Mouse (Mus musculus) urinary bladder, postnatal 36 days (tissue): ENCODE results near the gene Btbd11.
"Not testable (repeated sequence)": the region's sequence is repeated elsewhere in the genome, so short reads cannot be mapped to it uniquely, and the experiment has no call there.

ENCODE experiments used
- DNase-seq, 2 experiments: peaks; one replicate each; pipeline ENCODE4 v3.0.0; 2022; ENCODE audit warnings: low spot score in 2 of 2, mixed read lengths in 1 of 2

Btbd11 gene

DNA sequence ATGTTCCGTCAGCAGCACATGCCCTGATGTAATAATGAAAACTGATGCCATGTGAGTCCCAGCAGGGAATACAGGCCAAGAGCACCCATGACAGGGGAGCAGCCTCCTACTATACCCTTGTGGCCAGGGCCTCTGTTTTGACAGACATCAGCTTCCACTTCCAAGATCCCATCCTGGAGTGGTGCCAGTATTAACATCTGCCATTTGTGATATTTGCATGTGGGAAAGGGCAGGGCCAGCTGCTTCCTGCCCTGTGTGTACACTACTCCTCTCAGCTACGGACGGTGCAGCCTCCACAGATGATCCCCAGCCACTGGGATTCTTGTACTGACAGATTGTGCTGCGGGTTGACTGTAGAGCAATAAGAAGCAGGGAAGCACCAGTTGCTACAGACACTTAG is 269.3 kb downstream of the Btbd11 start:
- DNase-seq: no peak

DNA sequence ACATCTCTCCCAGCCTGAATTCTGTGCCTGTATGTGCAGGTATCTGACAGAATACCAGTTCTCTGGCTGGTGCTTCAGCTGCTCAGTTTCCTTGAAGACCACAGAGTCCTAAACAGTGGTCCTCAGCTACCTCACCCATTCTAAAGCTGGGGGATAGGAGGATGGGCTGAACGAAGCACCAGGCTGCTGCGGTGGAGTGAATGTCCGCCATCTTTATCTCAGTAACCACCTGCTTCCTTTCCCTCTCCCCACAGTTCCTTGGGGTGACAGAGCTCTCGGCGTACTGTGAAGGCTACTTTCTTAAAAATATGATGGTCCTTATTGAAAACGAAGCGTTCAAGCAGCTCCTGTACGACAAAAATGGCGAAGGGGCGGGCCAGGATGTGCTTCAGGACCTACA is 271.3 kb downstream of the Btbd11 start:
- no peak for DNase-seq

DNA sequence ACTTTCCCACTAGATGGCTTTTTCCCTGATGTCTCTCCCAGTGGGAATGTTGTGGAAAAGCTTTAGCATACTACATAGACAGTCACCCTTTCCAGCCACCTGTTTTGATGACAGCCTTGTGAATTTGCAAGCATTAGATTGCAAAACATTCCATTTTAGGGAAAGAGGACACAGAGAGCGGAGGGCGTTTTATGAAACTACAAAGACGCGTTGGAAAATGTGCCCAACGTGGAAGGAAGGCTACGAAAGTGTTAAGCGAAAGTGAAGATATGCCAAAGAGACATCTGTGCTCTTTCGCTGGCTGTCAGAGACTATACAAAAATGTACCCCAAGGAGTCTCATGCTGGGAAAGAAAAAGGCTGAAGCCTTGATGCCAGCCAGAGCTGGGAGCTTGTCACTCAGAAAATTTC is 286.9 kb downstream of the Btbd11 start:
- DNase-seq: no peak

DNA sequence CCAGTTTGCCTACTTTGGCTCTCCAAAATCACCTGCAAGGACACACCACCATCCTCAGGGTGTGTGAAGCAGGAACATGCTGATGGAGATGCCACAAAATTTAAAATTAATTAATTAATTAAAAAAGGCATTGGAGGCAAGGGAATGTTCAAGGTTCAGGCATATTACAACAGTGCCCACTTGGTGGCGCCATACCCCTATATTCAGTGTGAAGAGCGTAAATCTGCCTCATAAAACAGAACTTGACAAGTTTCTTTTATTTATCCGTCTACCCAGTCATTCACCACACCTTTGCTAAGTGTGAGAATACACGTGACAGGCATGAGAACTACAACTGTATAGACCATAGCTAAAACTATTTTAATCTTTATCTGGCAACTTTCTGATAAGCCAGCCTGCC is 292.0 kb downstream of the Btbd11 start:
- DNase-seq: peak; percentile 12 to 24

DNA sequence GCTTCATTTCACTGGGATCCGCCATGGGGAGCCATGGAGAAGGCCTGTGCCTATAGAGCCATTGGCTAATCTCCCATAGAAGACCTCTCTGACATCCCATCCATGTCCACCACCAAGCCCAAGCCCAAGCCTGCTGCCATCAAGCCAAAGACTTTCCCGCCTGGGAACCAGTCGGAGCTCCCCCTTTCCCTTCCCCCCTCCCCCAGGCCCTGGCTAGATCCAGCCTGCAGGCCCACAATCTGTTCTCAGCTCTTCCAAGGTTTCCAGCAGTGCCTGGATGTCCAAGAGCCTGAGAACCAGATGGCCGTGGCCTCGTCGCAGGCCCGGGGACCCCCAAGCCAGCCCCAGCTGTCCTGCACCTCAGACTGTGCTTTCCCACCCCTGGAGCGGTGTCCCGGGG is 295.8 kb downstream of the Btbd11 start:
- no peak for DNase-seq

DNA sequence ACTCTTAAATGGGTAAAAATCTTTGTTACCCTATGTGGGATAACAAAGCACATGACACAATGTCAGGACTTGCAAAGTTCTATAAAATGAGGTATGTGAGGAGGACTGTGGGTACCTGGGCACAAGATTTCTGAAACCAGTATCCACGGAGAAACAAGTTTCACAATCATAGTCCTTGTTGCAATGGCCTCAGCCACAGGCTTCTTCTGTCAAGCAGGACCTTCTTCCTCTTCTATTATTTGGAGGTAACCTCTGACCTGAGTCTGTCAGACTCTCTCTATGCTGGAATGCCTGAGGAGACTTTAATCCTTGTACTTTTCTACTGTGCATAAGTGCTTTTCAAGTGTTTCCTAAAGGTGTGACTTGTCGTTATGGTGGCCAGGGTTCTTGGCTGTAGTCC is 307.8 kb downstream of the Btbd11 start:
- not testable (repeated sequence) for DNase-seq

DNA sequence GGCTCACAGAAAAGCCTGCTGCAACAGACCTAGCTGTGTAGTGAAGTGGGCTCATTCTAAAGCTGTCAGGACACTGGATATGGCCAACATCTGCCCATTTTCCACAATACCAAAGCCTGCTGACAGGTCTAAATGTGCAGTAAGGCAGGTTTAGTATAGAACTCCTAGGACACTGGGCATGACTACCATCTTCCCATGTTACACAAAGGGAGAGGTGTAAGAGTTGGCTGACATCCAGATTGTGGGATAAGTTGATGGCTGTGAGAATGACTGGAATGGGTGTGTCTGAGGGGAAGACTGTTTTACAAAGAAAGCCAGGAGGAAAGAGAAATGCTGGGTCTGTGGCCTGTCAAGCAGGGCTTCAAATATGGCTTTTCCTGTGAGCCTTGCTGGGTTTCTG is 313.1 kb downstream of the Btbd11 start:
- no peak for DNase-seq

DNA sequence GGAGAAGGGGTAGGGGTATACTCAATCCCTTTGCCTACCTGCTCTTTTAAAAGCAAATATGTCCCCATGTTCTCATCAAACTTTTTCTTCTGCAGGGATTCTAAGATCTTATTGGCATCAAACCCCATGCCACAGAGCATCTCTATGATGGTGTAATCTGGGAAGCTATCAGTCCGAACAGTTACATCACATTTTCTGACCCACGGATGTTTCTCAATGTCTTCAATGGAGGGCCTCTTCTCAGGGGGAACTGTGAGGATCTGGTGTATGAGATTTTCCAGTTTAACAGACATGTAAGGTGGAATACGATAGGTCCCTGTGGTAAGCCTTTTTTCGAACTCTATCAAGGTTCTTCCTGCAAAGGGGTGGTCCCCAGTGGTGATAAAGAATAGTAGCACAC is 323.2 kb downstream of the Btbd11 start:
- DNase-seq: not testable (repeated sequence)
